Mouse (Mus musculus): ENCODE data around the gene Olfr730.

Olfr730 gene

DNA sequence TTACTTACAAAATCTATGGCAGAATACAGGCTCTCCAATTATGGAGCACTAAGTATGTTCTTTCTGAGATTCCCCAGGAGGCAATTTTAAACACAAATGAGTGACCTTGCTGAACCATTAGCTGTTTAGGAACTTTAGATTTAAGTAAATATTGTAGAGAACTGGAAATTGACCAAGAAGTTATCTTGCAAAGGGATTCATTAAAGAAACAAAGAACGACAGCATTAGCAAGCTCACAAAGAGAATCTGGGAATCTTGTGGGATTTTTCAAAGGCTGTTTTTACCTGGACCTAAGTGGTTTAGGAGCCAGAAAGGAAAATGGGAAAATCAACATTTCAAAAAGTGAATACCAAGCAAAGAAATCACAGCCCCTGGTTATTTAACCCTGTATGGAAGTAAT lies at the start of gene Olfr730:
Gene Olfr730, minus strand, starts transcription at position 101 of the 400 bp plus-strand sequence.
- DNase-seq (ENCODE audit: low spot score in 2 of 2): no peak

DNA sequence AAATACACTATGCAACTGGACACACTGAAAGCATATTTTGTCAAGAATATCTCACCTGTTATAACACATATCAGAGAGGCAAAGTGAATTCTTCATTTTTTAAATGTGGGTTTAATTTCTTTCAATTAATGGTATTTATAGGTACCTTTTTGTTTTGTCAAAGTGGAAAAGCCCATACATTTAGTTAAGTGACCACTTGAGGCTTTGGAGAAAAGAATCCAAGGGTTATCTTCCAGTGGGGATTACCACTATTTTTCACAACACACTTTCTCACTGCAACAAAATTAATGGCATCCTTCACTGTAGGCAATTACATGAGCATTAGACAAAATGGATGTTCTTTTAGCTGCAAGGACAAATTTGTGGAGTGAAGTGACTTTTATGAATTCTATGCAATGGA lies 35.2 kb downstream of the Olfr730 start, which contains the start of gene Olfr729:
Gene Olfr729, minus strand, starts transcription at position 101 of the 400 bp plus-strand sequence.
- no peak for DNase-seq (ENCODE audit: low spot score in 2 of 2)

DNA sequence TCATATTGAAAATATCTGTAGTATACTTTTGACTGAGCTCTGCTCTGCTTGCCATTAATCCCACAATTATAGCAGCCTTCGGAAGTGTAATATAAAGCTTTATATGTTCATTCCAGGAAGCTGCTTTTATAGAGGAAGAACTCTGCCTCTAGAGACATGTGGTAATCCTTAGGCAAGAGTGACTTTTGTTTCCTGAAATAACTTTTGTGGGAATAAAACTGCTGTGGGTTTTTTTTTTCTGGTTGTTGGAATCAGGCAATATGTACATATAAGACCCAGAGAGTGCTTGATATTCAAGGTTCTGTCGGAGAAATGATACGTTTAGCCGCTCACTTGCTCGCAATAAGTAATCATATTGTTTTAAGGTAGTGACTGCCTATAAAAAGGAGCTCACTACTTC lies 45.4 kb downstream of the Olfr730 start, which contains the start of gene Olfr728:
Gene Olfr728, minus strand, starts transcription at position 101 of the 400 bp plus-strand sequence.
- DNase-seq (ENCODE audit: low spot score in 2 of 2): no peak

Data from right cerebral cortex, postnatal 10 days (tissue).